Mouse (Mus musculus): ENCODE measurements around the gene Il33. TPM values are rescaled to one million over a fixed set of nuclear protein-coding genes. Genes with fewer than 3 reads are reported as not detected.
"Not testable (repeated sequence)": the region's sequence is repeated elsewhere in the genome, so short reads cannot be mapped to it uniquely, and the experiment has no call there.

Il33 gene
- total RNA-seq, 2 experiments from 2014 or later: 6.1 to 7.0 TPM

GRCm38 (mm10) chr19:29930296-29930695 is 5.4 kb downstream of the Il33 start:
- intact Hi-C loops (cut with DNase I): no loop called here
- DNase-seq: peak; percentile 81 to 82

- intact Hi-C loops (cut with DNase I): no loop called here
- DNase-seq: peak in 1 of 2 experiments; percentile 15
Measured at GRCm38 (mm10) chr19:29937445-29937844, 12.5 kb downstream of the Il33 start.

GRCm38 (mm10) chr19:29940239-29940638 is 15.3 kb downstream of the Il33 start:
- intact Hi-C loops (cut with DNase I): no loop called here
- DNase-seq: peak; percentile 10 to 29

GRCm38 (mm10) chr19:29941208-29941607 is 16.3 kb downstream of the Il33 start:
- intact Hi-C loops (cut with DNase I): no loop called here
- DNase-seq: no peak

- intact Hi-C loops (cut with DNase I): no loop called here
- no peak for DNase-seq
Measured at GRCm38 (mm10) chr19:29942358-29942757, 17.4 kb downstream of the Il33 start.

GRCm38 (mm10) chr19:29944426-29944825 is 19.5 kb downstream of the Il33 start:
- DNase-seq: no peak
- intact Hi-C loops (cut with DNase I): no loop called here

- intact Hi-C loops (cut with DNase I): loop anchor here (5.0 kb wide), 1 partner anchor 87 kb away; the partner anchor contains the start of gene Uhrf2
- not testable (repeated sequence) for DNase-seq
Measured at GRCm38 (mm10) chr19:29944935-29945334, 20.0 kb downstream of the Il33 start.

- intact Hi-C loops (cut with DNase I): loop anchor here (5.0 kb wide), 1 partner anchor 87 kb away; the partner anchor contains the start of gene Uhrf2
- DNase-seq: no peak
Measured at GRCm38 (mm10) chr19:29945557-29946422, 20.9 kb downstream of the Il33 start.

- intact Hi-C loops (cut with DNase I): loop anchor here (5.0 kb wide), 1 partner anchor 86 kb away; the partner anchor contains the start of gene Uhrf2
- no peak for DNase-seq
Measured at GRCm38 (mm10) chr19:29946423-29946716, 21.5 kb downstream of the Il33 start.

- intact Hi-C loops (cut with DNase I): loop anchor here (5.0 kb wide), 1 partner anchor 85 kb away; the partner anchor contains the start of gene Uhrf2
- DNase-seq: no peak
Measured at GRCm38 (mm10) chr19:29947056-29947455, 22.1 kb downstream of the Il33 start.

GRCm38 (mm10) chr19:29947891-29948801 is 23.2 kb downstream of the Il33 start:
- intact Hi-C loops (cut with DNase I): loop anchor here (2.0 to 5.0 kb wide), 2 partner anchors 29 to 84 kb away; partner anchors contain the start of gene Uhrf2
- peak; percentile 84 to 86 for DNase-seq

GRCm38 (mm10) chr19:29952538-29952937 is 27.6 kb downstream of the Il33 start:
- DNase-seq: no peak
- intact Hi-C loops (cut with DNase I): no loop called here

GRCm38 (mm10) chr19:29953833-29954232 is 28.9 kb downstream of the Il33 start:
- intact Hi-C loops (cut with DNase I): no loop called here
- DNase-seq: no peak

- intact Hi-C loops (cut with DNase I): no loop called here
- DNase-seq: no peak
Measured at GRCm38 (mm10) chr19:29955454-29955853, 30.5 kb downstream of the Il33 start.

- intact Hi-C loops (cut with DNase I): no loop called here
- DNase-seq: no peak
Measured at GRCm38 (mm10) chr19:29960906-29961305, 36.0 kb downstream of the Il33 start.

- DNase-seq: no peak
- intact Hi-C loops (cut with DNase I): no loop called here
Measured at GRCm38 (mm10) chr19:29961842-29962241, 36.9 kb downstream of the Il33 start.

GRCm38 (mm10) chr19:29963598-29964092 is 38.7 kb downstream of the Il33 start:
- intact Hi-C loops (cut with DNase I): no loop called here
- DNase-seq: no peak

- intact Hi-C loops (cut with DNase I): no loop called here
- DNase-seq: no peak
Measured at GRCm38 (mm10) chr19:29967960-29968359, 43.0 kb downstream of the Il33 start.

GRCm38 (mm10) chr19:29973396-29973795 is 48.5 kb downstream of the Il33 start:
- intact Hi-C loops (cut with DNase I): no loop called here
- peak; percentile 29 to 44 for DNase-seq

GRCm38 (mm10) chr19:29978847-29979246 is 53.9 kb downstream of the Il33 start:
- intact Hi-C loops (cut with DNase I): loop anchor here (1.0 to 5.0 kb wide), 4 partner anchors 150 to 294 kb away; no protein-coding TSS in a partner anchor
- peak; percentile 11 to 18 for DNase-seq
